Comparison of ENCODE assay signal across 15 mouse cellular contexts in genomic region chr12:79684338-79684737, GRCm38 (mm10).
DNase-seq lines count a peak whose midpoint lies in the region; ATAC-seq and TF ChIP-seq lines count a peak whose summit lies in the region.
"Had no signal": no experiment of that assay in that cellular context is flagged by ENCODE, and none has a peak within 500 bp of the region (broad histone marks: within the 10 kb centered on the region; RNA-seq: fewer than 3 reads in every experiment).

No protein-coding gene starts in this region.

- peaks cover 24% of the 10 kb centered on the region for H3K4me1 ChIP-seq in heart, postnatal 0 days (ENCODE audit: control insufficient read depth, insufficient read depth)
- H3K4me1 ChIP-seq in lung, adult 2 months (ENCODE audit: control insufficient read depth, insufficient read depth, low read length): peaks cover 4% of the 10 kb centered on the region; the same call in 1 of the 2 replicates
- peaks cover 73% of the 10 kb centered on the region for H3K4me1 ChIP-seq in limb, embryonic 10.5 days
- H3K4me1 ChIP-seq in neural tube, embryonic 15.5 days: peaks cover 10% of the 10 kb centered on the region

- DNase-seq in heart, postnatal 0 days (ENCODE audit: low spot score): no peak
- DNase-seq in heart, postnatal 14 days: no peak
- DNase-seq in lung, postnatal 36 days: peak; percentile 49
- no peak for DNase-seq in lung, adult 2 months
- no peak for DNase-seq in limb, embryonic 10.5 days (ENCODE audit: low spot score)
- DNase-seq in adrenal gland, postnatal 14 days: no peak
- no peak for DNase-seq in layer of hippocampus, postnatal 36 days
- DNase-seq: cerebellum, adult 18-20 months; gastrocnemius, postnatal 36 days; heart, postnatal 10 days; liver; thymus, postnatal 14 days had no signal

- TF ChIP-seq EP300 in heart, postnatal 0 days (IDR thresholded peaks at IDR 0.05; ENCODE audit: low read depth): no peak

- H3K36me3 ChIP-seq in heart, postnatal 0 days (replicated peaks; ENCODE audit: control insufficient read depth, insufficient read depth, low read length): no peaks in the 10 kb centered on the region
- H3K36me3 ChIP-seq in limb, embryonic 10.5 days: no peaks in the 10 kb centered on the region
- no peaks in the 10 kb centered on the region for H3K36me3 ChIP-seq in neural tube, embryonic 15.5 days

- intact Hi-C loops in heart, postnatal 14 days (cut with DNase I): no loop called here

- no peak for TF ChIP-seq POLR2A in lung, adult 2 months (IDR thresholded peaks at IDR 0.05; ENCODE audit: borderline replicate concordance, extremely low read depth, low read depth, low read length)

- ATAC-seq in heart, postnatal 0 days (ENCODE audit: insufficient read depth, low read depth): no peak
- ATAC-seq in neural tube, embryonic 15.5 days (ENCODE audit: low FRiP score): no peak
- ATAC-seq: forebrain, embryonic 13.5 days had no signal

- H3K9me3 ChIP-seq in heart, postnatal 0 days (replicated peaks; ENCODE audit: control insufficient read depth, low read length): no peaks in the 10 kb centered on the region
- H3K9me3 ChIP-seq in limb, embryonic 10.5 days (replicated peaks): no peaks in the 10 kb centered on the region
- H3K9me3 ChIP-seq in neural tube, embryonic 15.5 days (replicated peaks): no peaks in the 10 kb centered on the region
- H3K9me3 ChIP-seq: forebrain, embryonic 13.5 days had no signal

- H3K4me2 ChIP-seq in heart, postnatal 0 days (ENCODE audit: low read depth, low read length): no peak overlapping the region
- no peak overlapping the region for H3K4me2 ChIP-seq in neural tube, embryonic 15.5 days
- H3K4me2 ChIP-seq: forebrain, embryonic 13.5 days had no signal

- H3K9ac ChIP-seq in heart, postnatal 0 days (replicated peaks; ENCODE audit: low read depth, low read length): no peak overlapping the region
- H3K9ac ChIP-seq in neural tube, embryonic 15.5 days (replicated peaks): no peak overlapping the region
- H3K9ac ChIP-seq: forebrain, embryonic 13.5 days had no signal

- H3K4me3 ChIP-seq in heart, postnatal 0 days (ENCODE audit: low read depth, low read length): no peak overlapping the region
- no peak overlapping the region for H3K4me3 ChIP-seq in lung, adult 2 months (replicated peaks; ENCODE audit: extremely low read depth, low read depth, low read length)
- no peak overlapping the region for H3K4me3 ChIP-seq in limb, embryonic 10.5 days
- H3K4me3 ChIP-seq in neural tube, embryonic 15.5 days (replicated peaks): no peak overlapping the region
- H3K4me3 ChIP-seq: forebrain, embryonic 13.5 days; myocyte had no signal

- TF ChIP-seq CTCF in heart, postnatal 0 days (IDR thresholded peaks at IDR 0.05; ENCODE audit: low read depth): no peak; the same call in 1 of the 2 replicates
- no peak for TF ChIP-seq CTCF in lung, adult 2 months (IDR thresholded peaks at IDR 0.05; ENCODE audit: insufficient read depth, low read length)

- H3K27me3 ChIP-seq in heart, postnatal 0 days (ENCODE audit: control insufficient read depth, insufficient read depth, low read length): no peaks in the 10 kb centered on the region
- no peaks in the 10 kb centered on the region for H3K27me3 ChIP-seq in limb, embryonic 10.5 days (ENCODE audit: low read depth, poor library complexity, severe bottlenecking)
- no peaks in the 10 kb centered on the region for H3K27me3 ChIP-seq in neural tube, embryonic 15.5 days (replicated peaks)
- H3K27me3 ChIP-seq: forebrain, embryonic 13.5 days had no signal

- H3K27ac ChIP-seq in heart, postnatal 0 days (ENCODE audit: low read depth): peak overlapping the region; percentile 18; the same call in 1 of the 2 replicates
- 0 out of 2 replicates have a peak overlapping the region, but pooled peaks have one; percentile 31 for H3K27ac ChIP-seq in limb, embryonic 10.5 days
- H3K27ac ChIP-seq in neural tube, embryonic 15.5 days (replicated peaks): no peak overlapping the region
- H3K27ac ChIP-seq: forebrain, embryonic 13.5 days had no signal

- WGBS in heart, postnatal 0 days: 89% methylated on average over 2 of the region's 2 CpGs
- 82% methylated on average over 2 of the region's 2 CpGs for WGBS in lung, adult 2 months
- WGBS in limb, embryonic 10.5 days: 83% methylated on average over 2 of the region's 2 CpGs
- WGBS in neural tube, embryonic 15.5 days: 90% methylated on average over 2 of the region's 2 CpGs
